In the genomic region with DNA sequence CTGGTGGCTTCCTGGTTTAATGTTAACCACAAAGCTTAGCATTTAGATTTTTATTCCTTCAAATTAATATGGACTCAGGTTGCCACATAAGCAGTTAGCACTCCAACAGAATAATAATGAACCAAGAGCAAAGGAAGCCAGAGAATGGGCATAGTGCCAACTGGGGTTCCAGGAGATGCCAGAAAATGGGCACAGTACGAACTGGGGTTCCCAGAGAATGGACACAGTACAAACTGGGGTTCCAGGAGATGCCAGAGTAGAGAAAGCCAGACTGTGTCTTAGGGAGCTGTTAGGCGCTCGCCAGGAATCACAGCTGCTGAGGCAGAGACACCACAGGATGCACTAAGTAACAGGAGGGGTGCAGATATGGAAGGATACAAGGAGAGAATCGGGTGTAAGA, we compare ENCODE assay signal across 15 mouse cellular contexts.
DNase-seq lines count a peak whose midpoint lies in the region; ATAC-seq lines count a peak whose summit lies in the region.
"Had no signal": no experiment of that assay in that cellular context is flagged by ENCODE, and none has a peak within 500 bp of the region (broad histone marks: within the 10 kb centered on the region; RNA-seq: fewer than 3 reads in every experiment).

No protein-coding gene starts in this region.

- no peak for ATAC-seq in hindbrain, embryonic 13.5 days (ENCODE audit: low FRiP score)
- no peak for ATAC-seq in hindbrain, embryonic 12.5 days (ENCODE audit: low FRiP score)
- no peak for ATAC-seq in midbrain, embryonic 14.5 days (ENCODE audit: low FRiP score, low TSS enrichment)
- ATAC-seq in midbrain, embryonic 11.5 days (ENCODE audit: low FRiP score): no peak
- no peak for ATAC-seq in midbrain, embryonic 15.5 days (replicated peaks)
- no peak for ATAC-seq in intestine, embryonic 16.5 days
- ATAC-seq: inflammation-experienced regulatory T-cells, adult 6 months had no signal

- H3K4me3 ChIP-seq in hindbrain, embryonic 13.5 days: no peak overlapping the region
- no peak overlapping the region for H3K4me3 ChIP-seq in hindbrain, embryonic 12.5 days
- H3K4me3 ChIP-seq in midbrain, embryonic 14.5 days (replicated peaks; ENCODE audit: low read depth, low read length): no peak overlapping the region
- no peak overlapping the region for H3K4me3 ChIP-seq in midbrain, embryonic 11.5 days (ENCODE audit: low read depth, low read length)
- no peak overlapping the region for H3K4me3 ChIP-seq in midbrain, embryonic 15.5 days
- no peak overlapping the region for H3K4me3 ChIP-seq in intestine, embryonic 16.5 days (ENCODE audit: low read length)
- H3K4me3 ChIP-seq: embryonic facial prominence, embryonic 13.5 days had no signal

- no peak overlapping the region for H3K9ac ChIP-seq in hindbrain, embryonic 13.5 days
- no peak overlapping the region for H3K9ac ChIP-seq in hindbrain, embryonic 12.5 days
- H3K9ac ChIP-seq in midbrain, embryonic 14.5 days (replicated peaks; ENCODE audit: low read length): no peak overlapping the region
- no peak overlapping the region for H3K9ac ChIP-seq in midbrain, embryonic 11.5 days (ENCODE audit: low read length)
- H3K9ac ChIP-seq in midbrain, embryonic 15.5 days: no peak overlapping the region
- no peak overlapping the region for H3K9ac ChIP-seq in intestine, embryonic 16.5 days (ENCODE audit: low read depth, low read length)
- H3K9ac ChIP-seq: embryonic facial prominence, embryonic 13.5 days had no signal

- H3K36me3 ChIP-seq in hindbrain, embryonic 13.5 days: peaks cover 16% of the 10 kb centered on the region
- H3K36me3 ChIP-seq in hindbrain, embryonic 12.5 days: peaks cover 7% of the 10 kb centered on the region; the same call in 1 of the 2 replicates
- H3K36me3 ChIP-seq in midbrain, embryonic 14.5 days (ENCODE audit: control insufficient read depth, insufficient read depth, low read length): no peaks in the 10 kb centered on the region
- no peaks in the 10 kb centered on the region for H3K36me3 ChIP-seq in midbrain, embryonic 11.5 days (ENCODE audit: control insufficient read depth, insufficient read depth, low read length)
- no peaks in the 10 kb centered on the region for H3K36me3 ChIP-seq in midbrain, embryonic 15.5 days (replicated peaks)
- no peaks in the 10 kb centered on the region for H3K36me3 ChIP-seq in intestine, embryonic 16.5 days (ENCODE audit: control insufficient read depth, insufficient read depth, low read length)

- no peaks in the 10 kb centered on the region for H3K9me3 ChIP-seq in hindbrain, embryonic 13.5 days
- H3K9me3 ChIP-seq in hindbrain, embryonic 12.5 days (replicated peaks): no peaks in the 10 kb centered on the region
- no peaks in the 10 kb centered on the region for H3K9me3 ChIP-seq in midbrain, embryonic 14.5 days (ENCODE audit: control insufficient read depth, low read length)
- H3K9me3 ChIP-seq in midbrain, embryonic 11.5 days (ENCODE audit: control insufficient read depth, low read length): no peaks in the 10 kb centered on the region
- no peaks in the 10 kb centered on the region for H3K9me3 ChIP-seq in midbrain, embryonic 15.5 days
- no peaks in the 10 kb centered on the region for H3K9me3 ChIP-seq in intestine, embryonic 16.5 days (ENCODE audit: control insufficient read depth, low read length)
- H3K9me3 ChIP-seq: embryonic facial prominence, embryonic 13.5 days had no signal

- WGBS in hindbrain, embryonic 13.5 days: 81% methylated on average over 4 of the region's 4 CpGs
- 85% methylated on average over 4 of the region's 4 CpGs for WGBS in hindbrain, embryonic 12.5 days
- WGBS in midbrain, embryonic 14.5 days: 75% methylated on average over 4 of the region's 4 CpGs
- 80% methylated on average over 4 of the region's 4 CpGs for WGBS in midbrain, embryonic 11.5 days
- WGBS in midbrain, embryonic 15.5 days: 79% methylated on average over 4 of the region's 4 CpGs
- 81% methylated on average over 4 of the region's 4 CpGs for WGBS in intestine, embryonic 16.5 days

- H3K27me3 ChIP-seq in hindbrain, embryonic 13.5 days: no peaks in the 10 kb centered on the region
- H3K27me3 ChIP-seq in hindbrain, embryonic 12.5 days: no peaks in the 10 kb centered on the region
- H3K27me3 ChIP-seq in midbrain, embryonic 14.5 days (ENCODE audit: control insufficient read depth, insufficient read depth, low read length): no peaks in the 10 kb centered on the region
- H3K27me3 ChIP-seq in midbrain, embryonic 11.5 days (ENCODE audit: control insufficient read depth, insufficient read depth, low read length): no peaks in the 10 kb centered on the region
- H3K27me3 ChIP-seq in midbrain, embryonic 15.5 days (replicated peaks): no peaks in the 10 kb centered on the region
- H3K27me3 ChIP-seq in intestine, embryonic 16.5 days (replicated peaks; ENCODE audit: control insufficient read depth, insufficient read depth, low read length): no peaks in the 10 kb centered on the region
- H3K27me3 ChIP-seq: embryonic facial prominence, embryonic 13.5 days had no signal

- H3K27ac ChIP-seq in hindbrain, embryonic 13.5 days: peak overlapping the region; percentile 30; the same call in 1 of the 2 replicates
- no peak overlapping the region for H3K27ac ChIP-seq in hindbrain, embryonic 12.5 days
- H3K27ac ChIP-seq in midbrain, embryonic 14.5 days (replicated peaks; ENCODE audit: low read depth, low read length): peak overlapping the region; percentile 52; the same call in 1 of the 2 replicates
- no peak overlapping the region for H3K27ac ChIP-seq in midbrain, embryonic 11.5 days (ENCODE audit: low read depth, low read length)
- H3K27ac ChIP-seq in midbrain, embryonic 15.5 days: peak overlapping the region; percentile 16; the same call in 1 of the 2 replicates
- no peak overlapping the region for H3K27ac ChIP-seq in intestine, embryonic 16.5 days (ENCODE audit: low read length)
- H3K27ac ChIP-seq: embryonic facial prominence, embryonic 13.5 days; macrophage had no signal

- H3K4me2 ChIP-seq in hindbrain, embryonic 13.5 days: no peak overlapping the region
- no peak overlapping the region for H3K4me2 ChIP-seq in hindbrain, embryonic 12.5 days (replicated peaks)
- H3K4me2 ChIP-seq in midbrain, embryonic 14.5 days (ENCODE audit: low read length): no peak overlapping the region
- H3K4me2 ChIP-seq in midbrain, embryonic 11.5 days: no peak overlapping the region
- H3K4me2 ChIP-seq in midbrain, embryonic 15.5 days: no peak overlapping the region
- H3K4me2 ChIP-seq in intestine, embryonic 16.5 days (ENCODE audit: low read depth, low read length): no peak overlapping the region
- H3K4me2 ChIP-seq: embryonic facial prominence, embryonic 13.5 days had no signal

- peaks cover 9% of the 10 kb centered on the region for H3K4me1 ChIP-seq in hindbrain, embryonic 13.5 days (replicated peaks)
- no peaks in the 10 kb centered on the region for H3K4me1 ChIP-seq in hindbrain, embryonic 12.5 days
- H3K4me1 ChIP-seq in midbrain, embryonic 14.5 days (ENCODE audit: control insufficient read depth, insufficient read depth, low read length): 0 out of 2 replicates have a peak, but pooled peaks cover 3% of the 10 kb centered on the region
- H3K4me1 ChIP-seq in midbrain, embryonic 11.5 days (ENCODE audit: control insufficient read depth, insufficient read depth, low read length): no peaks in the 10 kb centered on the region
- H3K4me1 ChIP-seq in midbrain, embryonic 15.5 days: peaks cover 8% of the 10 kb centered on the region; the same call in 1 of the 2 replicates
- H3K4me1 ChIP-seq in intestine, embryonic 16.5 days (ENCODE audit: control insufficient read depth, insufficient read depth, low read length): 0 out of 2 replicates have a peak, but pooled peaks cover 2% of the 10 kb centered on the region
- H3K4me1 ChIP-seq: embryonic facial prominence, embryonic 13.5 days had no signal

- DNase-seq in midbrain, embryonic 14.5 days: peak; percentile 51
- DNase-seq in midbrain, embryonic 11.5 days (ENCODE audit: low spot score, missing footprints): no peak
- DNase-seq in cerebellum, adult 9-10 months: peak; percentile 74
- no peak for DNase-seq in spleen, postnatal 4 days (ENCODE audit: low spot score in 2 of 2)
- DNase-seq: gastrocnemius, postnatal 10 days; heart, postnatal 10 days; liver; lung, adult 18-20 months had no signal

Comparison
In these comparisons a context has a peak if more than half of its experiments do, and no peak if none do; other contexts are left out.
1. H3K27ac ChIP-seq: peak in hindbrain, embryonic 13.5 days (single experiment), midbrain, embryonic 14.5 days (single experiment) and midbrain, embryonic 15.5 days (single experiment); none in hindbrain, embryonic 12.5 days (single experiment), midbrain, embryonic 11.5 days (single experiment) and intestine, embryonic 16.5 days (single experiment).
2. DNase-seq: peak in midbrain, embryonic 14.5 days (single experiment) and cerebellum, adult 9-10 months (single experiment); none in midbrain, embryonic 11.5 days (single experiment) and spleen, postnatal 4 days (0 of 2).